In the genomic region with DNA sequence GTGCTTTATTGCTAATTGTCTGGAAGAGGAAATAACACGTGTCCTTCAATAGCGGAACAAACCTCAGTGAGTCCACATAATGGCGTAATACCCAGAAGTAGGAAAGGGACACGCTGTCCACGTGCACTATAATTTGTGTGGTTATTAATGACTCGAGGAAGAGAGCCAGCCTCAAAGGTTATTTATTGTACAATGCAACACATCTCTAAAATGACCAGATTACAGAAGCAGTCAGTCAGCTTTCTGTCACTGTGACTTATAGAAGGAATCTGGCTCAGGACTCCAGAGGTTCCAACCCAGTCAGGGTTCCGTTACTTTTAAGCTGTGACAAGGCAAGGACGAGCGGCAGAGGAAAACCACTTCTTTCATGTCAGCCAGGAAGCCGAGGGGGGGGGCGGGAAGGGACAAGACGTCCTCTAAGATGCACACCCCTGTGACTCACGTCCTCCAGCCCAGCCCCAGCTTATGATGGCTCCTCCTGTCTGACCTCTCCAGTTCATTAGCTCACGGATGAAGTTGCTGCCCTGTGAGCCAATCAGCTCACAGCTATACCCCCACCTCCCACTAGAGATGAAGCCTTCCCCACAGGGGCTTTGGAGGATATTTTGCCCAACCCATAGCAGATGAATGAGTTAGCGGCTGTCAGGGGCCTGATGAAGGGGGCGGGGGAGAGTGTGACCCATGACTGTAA, we compare ENCODE assay signal across 9 mouse cellular contexts. TPM values are rescaled to one million over a fixed set of nuclear protein-coding genes. Genes with fewer than 3 reads are reported as not detected.
DNase-seq lines count a peak whose midpoint lies in the region; ATAC-seq and TF ChIP-seq lines count a peak whose summit lies in the region.
"Had no signal": no experiment of that assay in that cellular context is flagged by ENCODE, and none has a peak within 500 bp of the region (broad histone marks: within the 10 kb centered on the region; RNA-seq: fewer than 3 reads in every experiment).

No protein-coding gene starts in this region.

- H3K36me3 ChIP-seq in intestine, postnatal 0 days (ENCODE audit: control insufficient read depth, insufficient read depth): no peaks in the 10 kb centered on the region
- H3K36me3 ChIP-seq: liver, embryonic 15.5 days had no signal

- no peak overlapping the region; the same call in 1 of the 2 replicates for H3K4me2 ChIP-seq in intestine, postnatal 0 days (replicated peaks; ENCODE audit: low read depth)
- H3K4me2 ChIP-seq: liver, embryonic 15.5 days had no signal

- H3K4me3 ChIP-seq in gastrocnemius, adult 2 months: peak overlapping the region; percentile 50
- no peak overlapping the region for H3K4me3 ChIP-seq in intestine, postnatal 0 days (ENCODE audit: low read depth, low read length)
- H3K4me3 ChIP-seq in cerebellum, adult 2 months (replicated peaks; ENCODE audit: insufficient read depth, low read depth, low read length): no peak overlapping the region
- H3K4me3 ChIP-seq: liver, embryonic 15.5 days had no signal

- ATAC-seq in intestine, postnatal 0 days: peak; percentile 84

- 17% methylated on average over 16 of the region's 16 CpGs for WGBS in intestine, postnatal 0 days
- 36% methylated on average over 16 of the region's 16 CpGs for WGBS in cerebellum, adult 2 months

- TF ChIP-seq POLR2A in cerebellum, adult 2 months (IDR thresholded peaks at IDR 0.05; ENCODE audit: borderline replicate concordance, insufficient read depth, low read length): no peak

- H3K27ac ChIP-seq in gastrocnemius, adult 2 months: peak overlapping the region; percentile 76
- H3K27ac ChIP-seq in intestine, postnatal 0 days (ENCODE audit: low read depth, low read length): no peak overlapping the region
- no peak overlapping the region for H3K27ac ChIP-seq in cerebellum, adult 2 months (ENCODE audit: insufficient read depth, low read length)
- H3K27ac ChIP-seq: liver, embryonic 15.5 days had no signal

- H3K9ac ChIP-seq in intestine, postnatal 0 days (ENCODE audit: low read depth, low read length): no peak overlapping the region
- H3K9ac ChIP-seq: liver, embryonic 15.5 days had no signal

- peak; percentile 67 for DNase-seq in gastrocnemius, adult 2 months
- DNase-seq in gastrocnemius, postnatal 10 days: no peak
- DNase-seq in heart, adult 18-20 months: peak; percentile 66 to 86
- DNase-seq in lung, postnatal 10 days: peak; percentile 76
- peak; percentile 91 for DNase-seq in retina, postnatal 1 day
- DNase-seq in cerebellum, adult 2 months: no peak
- no peak for DNase-seq in cerebellum, adult 11 months

- intact Hi-C loops in gastrocnemius, adult 2 months (cut with DNase I): no loop called here

- no peaks in the 10 kb centered on the region for H3K9me3 ChIP-seq in intestine, postnatal 0 days (ENCODE audit: control insufficient read depth)
- H3K9me3 ChIP-seq: liver, embryonic 15.5 days had no signal

- H3K4me1 ChIP-seq in intestine, postnatal 0 days (replicated peaks; ENCODE audit: control insufficient read depth, insufficient read depth, low read length): no peaks in the 10 kb centered on the region
- no peaks in the 10 kb centered on the region for H3K4me1 ChIP-seq in cerebellum, adult 2 months (ENCODE audit: control insufficient read depth, insufficient read depth, low read length)
- H3K4me1 ChIP-seq: liver, embryonic 15.5 days had no signal

- no peak for TF ChIP-seq CTCF in gastrocnemius, adult 2 months (IDR thresholded peaks at IDR 0.05)
- TF ChIP-seq CTCF in intestine, postnatal 0 days (IDR thresholded peaks at IDR 0.05; ENCODE audit: low read depth): no peak
- no peak for TF ChIP-seq CTCF in cerebellum, adult 2 months (IDR thresholded peaks at IDR 0.05; ENCODE audit: borderline replicate concordance, insufficient read depth, low read depth, low read length)

- 0 out of 2 replicates have a peak, but pooled peaks cover 4% of the 10 kb centered on the region for H3K27me3 ChIP-seq in intestine, postnatal 0 days (replicated peaks; ENCODE audit: control insufficient read depth, insufficient read depth, low read length)
- no peaks in the 10 kb centered on the region; the same call in 1 of the 2 replicates for H3K27me3 ChIP-seq in cerebellum, adult 2 months (ENCODE audit: control insufficient read depth, insufficient read depth, low read length)

RNA-seq across cellular contexts. Expression of a gene that starts 29.6 kb away (rescaled TPM):
- under 1 TPM in 1 of 2 experiments, not detected in 1; 0.14 TPM for total RNA-seq in gastrocnemius, adult 2 months (2021)
- under 1 TPM in 1 of 2 experiments, not detected in 1; 0.09 TPM for total RNA-seq in gastrocnemius, postnatal 10 days (2021)
- 1 to 10 TPM in 1 of 2 experiments, under 1 TPM in 1; 0.37 to 1.3 TPM for total RNA-seq in heart, adult 18-20 months (2021)
- 0.25 and 0.30 TPM in 2 replicates for polyA plus RNA-seq in intestine, postnatal 0 days (2015; fragmentation: Nextera tagmentation; extraction: Ambion mirVana)
- 0.05 and 0.08 TPM in 2 replicates for polyA plus RNA-seq in cerebellum, adult 2 months (2012; rRNA removed)

RNA-seq across cellular contexts. Expression of a gene that starts 31.9 kb away (rescaled TPM):
- total RNA-seq in gastrocnemius, adult 2 months (2021): 10 to 100 TPM; 20.3 to 30.2 TPM
- total RNA-seq in gastrocnemius, postnatal 10 days (2021): 10 to 100 TPM; 29.4 to 40.0 TPM
- 10 to 100 TPM; 31.5 to 38.6 TPM for total RNA-seq in heart, adult 18-20 months (2021)
- 1.4 and 1.6 TPM in 2 replicates for polyA plus RNA-seq in intestine, postnatal 0 days (2015; fragmentation: Nextera tagmentation; extraction: Ambion mirVana)
- 23.0 and 24.4 TPM in 2 replicates for polyA plus RNA-seq in cerebellum, adult 2 months (2012; rRNA removed)

RNA-seq across cellular contexts. Expression of a gene that starts 44.3 kb away (rescaled TPM):
- total RNA-seq in gastrocnemius, adult 2 months (2021): 1 to 10 TPM; 5.4 to 7.9 TPM
- 10 to 100 TPM; 17.3 to 17.5 TPM for total RNA-seq in gastrocnemius, postnatal 10 days (2021)
- total RNA-seq in heart, adult 18-20 months (2021): 1 to 10 TPM; 8.2 to 9.2 TPM
- 90.6 and 92.1 TPM in 2 replicates for polyA plus RNA-seq in intestine, postnatal 0 days (2015; fragmentation: Nextera tagmentation; extraction: Ambion mirVana)
- polyA plus RNA-seq in cerebellum, adult 2 months (2012; rRNA removed): 23.8 and 24.2 TPM in 2 replicates

Comparison
In these comparisons a context has a peak if more than half of its experiments do, and no peak if none do; other contexts are left out.
1. DNase-seq: peak in gastrocnemius, adult 2 months (single experiment), heart, adult 18-20 months (2 of 2), lung, postnatal 10 days (single experiment) and retina, postnatal 1 day (single experiment); none in gastrocnemius, postnatal 10 days (single experiment), cerebellum, adult 2 months (0 of 2) and cerebellum, adult 11 months (single experiment).